Mouse (Mus musculus): Measurements from ENCODE around the gene Sfxn4. TPM values are rescaled to one million over a fixed set of nuclear protein-coding genes. Genes with fewer than 3 reads are reported as not detected.

Sfxn4 gene
- polyA plus RNA-seq (2012; rRNA removed): 0.16 and 0.29 TPM in 2 replicates

DNA sequence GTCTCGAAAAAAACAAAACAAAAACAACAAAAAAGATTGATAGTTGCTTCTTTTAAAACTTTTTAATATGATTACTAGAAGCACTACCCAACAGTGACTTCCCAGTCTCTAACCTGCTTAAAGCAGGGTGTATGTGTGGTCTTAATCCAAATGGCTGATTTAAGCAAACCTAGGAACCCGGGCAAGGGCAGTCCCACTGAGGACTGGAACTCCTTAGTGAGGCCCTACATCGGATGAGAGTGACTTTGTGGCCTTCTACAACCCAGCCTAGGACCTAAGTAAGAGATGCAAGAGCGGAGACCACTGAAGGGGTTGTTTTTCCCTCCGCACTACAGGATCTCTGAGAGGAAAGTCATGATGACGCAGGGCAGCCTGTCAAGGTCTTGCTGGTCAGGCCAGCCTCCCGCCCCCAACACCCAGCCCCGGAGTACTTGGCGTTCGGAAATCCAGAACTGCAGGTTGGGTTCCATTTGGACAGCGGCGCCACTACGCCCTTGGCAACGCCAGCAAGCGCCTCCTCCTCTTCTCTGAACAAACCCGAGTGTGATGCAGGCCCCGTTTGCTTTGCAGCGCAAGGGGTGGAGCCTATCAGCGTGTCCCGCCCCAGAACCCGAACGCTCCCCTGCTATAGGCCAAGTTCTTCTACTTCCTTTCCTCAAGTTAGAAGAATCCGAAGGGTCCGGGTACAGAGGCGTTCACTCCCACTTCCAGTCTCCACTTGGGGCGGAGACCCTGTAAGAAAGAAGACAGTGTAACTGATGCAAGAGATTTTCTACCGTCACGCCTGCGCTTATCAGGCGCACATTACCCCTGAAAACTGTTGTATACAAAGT is at the start of gene Sfxn4:
Gene Sfxn4, minus strand, starts transcription at position 612 of the 833 bp plus-strand sequence.
- 0 out of 2 replicates have a peak within 1 kb of the TSS, but pooled peaks have one; percentile 14 for H3K27ac ChIP-seq (ENCODE audit: insufficient read depth, low read depth, low read length)
- H3K4me1 ChIP-seq (ENCODE audit: control insufficient read depth, insufficient read depth, insufficient read length, low read length): no peaks in the 10 kb centered on the region
- peaks cover 9% of the 10 kb centered on the region for H3K36me3 ChIP-seq (ENCODE audit: control insufficient read depth, insufficient read depth, low read length)
- H3K4me3 ChIP-seq (ENCODE audit: low read depth, low read length): peak within 1 kb of the TSS; percentile 75
- 5% methylated on average over 30 of the region's 30 CpGs for WGBS
- no peaks in the 10 kb centered on the region for H3K27me3 ChIP-seq (ENCODE audit: control insufficient read depth, insufficient read depth, low read length)
- TF ChIP-seq POLR2A (IDR thresholded peaks at IDR 0.05; ENCODE audit: low read depth, low read length): peak; percentile 30; the same call in 1 of the 2 replicates
- no peak for TF ChIP-seq CTCF (IDR thresholded peaks at IDR 0.05; ENCODE audit: extremely low read depth, insufficient read length, insufficient replicate concordance, low read depth, low read length)

DNA sequence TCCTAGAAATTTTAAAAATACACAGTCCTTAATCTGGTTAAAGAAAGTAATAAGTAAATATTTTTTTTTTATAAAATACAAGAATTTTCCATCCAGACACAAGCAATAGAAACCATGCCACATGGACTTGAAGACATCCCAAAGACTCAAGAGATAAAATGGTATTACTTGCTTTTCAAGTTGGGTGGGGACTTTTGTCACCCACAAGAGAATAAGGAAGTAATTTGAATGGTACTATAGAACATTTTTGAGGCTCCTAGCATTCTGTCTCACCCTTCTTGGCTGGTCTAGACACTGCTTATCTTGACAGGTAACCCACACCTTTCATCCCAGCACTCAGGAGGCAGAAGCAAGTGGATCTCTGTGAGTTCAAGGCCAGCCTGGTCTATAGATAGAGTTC is 49.0 kb upstream of the Sfxn4 start:
- H3K27ac ChIP-seq (ENCODE audit: insufficient read depth, low read depth, low read length): no peak overlapping the region
- TF ChIP-seq POLR2A (IDR thresholded peaks at IDR 0.05; ENCODE audit: low read depth, low read length): no peak
- TF ChIP-seq CTCF (IDR thresholded peaks at IDR 0.05; ENCODE audit: extremely low read depth, insufficient read length, insufficient replicate concordance, low read depth, low read length): no peak
- H3K4me3 ChIP-seq (ENCODE audit: low read depth, low read length): no peak overlapping the region
- no peaks in the 10 kb centered on the region for H3K27me3 ChIP-seq (ENCODE audit: control insufficient read depth, insufficient read depth, low read length)
- H3K4me1 ChIP-seq (ENCODE audit: control insufficient read depth, insufficient read depth, insufficient read length, low read length): peaks cover 2% of the 10 kb centered on the region; the same call in 1 of the 2 replicates
- H3K36me3 ChIP-seq (ENCODE audit: control insufficient read depth, insufficient read depth, low read length): no peaks in the 10 kb centered on the region

DNA sequence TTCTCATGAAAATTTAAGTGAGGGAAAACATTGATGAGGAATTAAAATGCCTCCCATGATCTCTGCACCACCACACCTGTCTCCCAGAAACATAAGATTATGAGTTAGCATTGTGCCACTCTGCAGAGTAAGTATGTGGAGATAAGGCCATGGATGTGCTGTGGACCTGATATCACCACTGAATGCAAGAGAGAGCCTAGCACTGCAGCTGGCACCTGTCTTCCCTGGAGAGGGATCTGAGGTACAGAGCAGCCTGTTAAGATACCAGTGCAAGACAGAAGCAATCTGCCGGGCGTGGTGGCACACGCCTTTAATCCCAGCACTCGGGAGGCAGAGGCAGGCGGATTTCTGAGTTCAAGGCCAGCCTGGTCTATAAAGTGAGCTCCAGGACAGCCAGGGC is 44.2 kb upstream of the Sfxn4 start:
- H3K4me3 ChIP-seq (ENCODE audit: low read depth, low read length): no peak overlapping the region
- TF ChIP-seq CTCF (IDR thresholded peaks at IDR 0.05; ENCODE audit: extremely low read depth, insufficient read length, insufficient replicate concordance, low read depth, low read length): no peak
- TF ChIP-seq POLR2A (IDR thresholded peaks at IDR 0.05; ENCODE audit: low read depth, low read length): no peak
- H3K4me1 ChIP-seq (ENCODE audit: control insufficient read depth, insufficient read depth, insufficient read length, low read length): no peaks in the 10 kb centered on the region
- H3K27me3 ChIP-seq (ENCODE audit: control insufficient read depth, insufficient read depth, low read length): no peaks in the 10 kb centered on the region
- H3K36me3 ChIP-seq (ENCODE audit: control insufficient read depth, insufficient read depth, low read length): no peaks in the 10 kb centered on the region
- H3K27ac ChIP-seq (ENCODE audit: insufficient read depth, low read depth, low read length): no peak overlapping the region
- WGBS: 84% methylated on average over 5 of the region's 5 CpGs

DNA sequence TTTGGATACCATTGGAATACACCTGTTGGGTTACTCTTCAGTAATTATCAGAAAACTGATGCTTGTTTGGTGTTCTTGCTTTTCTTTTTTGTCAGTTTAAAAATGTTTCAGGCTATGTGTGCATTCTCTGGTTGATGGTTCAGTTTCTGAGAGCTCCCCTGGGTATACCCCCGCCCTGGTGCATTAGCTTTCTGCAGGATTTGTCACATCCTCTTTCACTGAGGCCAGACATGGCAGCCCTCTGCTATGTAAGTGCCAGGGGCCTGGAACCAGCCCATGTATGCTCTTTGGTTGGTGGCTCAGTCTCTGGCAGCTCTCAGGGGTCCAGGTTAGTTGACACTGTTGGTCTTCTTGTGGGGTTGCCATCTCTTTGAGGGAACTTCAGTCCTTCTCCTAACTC is 42.7 kb upstream of the Sfxn4 start:
- H3K36me3 ChIP-seq (ENCODE audit: control insufficient read depth, insufficient read depth, low read length): no peaks in the 10 kb centered on the region
- H3K4me3 ChIP-seq (ENCODE audit: low read depth, low read length): no peak overlapping the region
- TF ChIP-seq POLR2A (IDR thresholded peaks at IDR 0.05; ENCODE audit: low read depth, low read length): no peak
- H3K27me3 ChIP-seq (ENCODE audit: control insufficient read depth, insufficient read depth, low read length): no peaks in the 10 kb centered on the region
- no peak overlapping the region for H3K27ac ChIP-seq (ENCODE audit: insufficient read depth, low read depth, low read length)
- no peaks in the 10 kb centered on the region for H3K4me1 ChIP-seq (ENCODE audit: control insufficient read depth, insufficient read depth, insufficient read length, low read length)
- WGBS: 86% methylated on average over 1 of the region's 1 CpGs

DNA sequence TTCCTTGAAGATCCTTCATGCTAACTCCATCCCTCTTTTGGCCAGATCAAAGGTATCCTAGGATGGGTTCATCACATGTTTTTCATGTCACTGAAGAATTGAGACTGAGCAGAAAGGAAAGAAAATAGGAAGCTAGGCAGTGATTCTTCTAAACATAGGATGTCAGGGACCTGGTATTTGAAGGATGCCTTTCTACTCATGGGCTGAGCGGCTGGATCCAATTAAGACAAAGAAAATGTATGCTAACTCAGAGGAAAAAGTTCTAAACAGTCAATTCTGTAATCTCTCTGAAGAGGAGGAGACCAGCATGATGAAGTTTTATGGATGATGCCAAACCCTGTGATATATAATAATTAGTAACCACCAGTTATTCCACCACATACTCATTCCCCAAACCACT is 41.9 kb upstream of the Sfxn4 start:
- no peak overlapping the region for H3K27ac ChIP-seq (ENCODE audit: insufficient read depth, low read depth, low read length)
- H3K36me3 ChIP-seq (ENCODE audit: control insufficient read depth, insufficient read depth, low read length): no peaks in the 10 kb centered on the region
- no peak for TF ChIP-seq POLR2A (IDR thresholded peaks at IDR 0.05; ENCODE audit: low read depth, low read length)
- 87% methylated on average over 1 of the region's 1 CpGs for WGBS
- H3K4me3 ChIP-seq (ENCODE audit: low read depth, low read length): no peak overlapping the region
- no peaks in the 10 kb centered on the region for H3K4me1 ChIP-seq (ENCODE audit: control insufficient read depth, insufficient read depth, insufficient read length, low read length)
- no peaks in the 10 kb centered on the region for H3K27me3 ChIP-seq (ENCODE audit: control insufficient read depth, insufficient read depth, low read length)

DNA sequence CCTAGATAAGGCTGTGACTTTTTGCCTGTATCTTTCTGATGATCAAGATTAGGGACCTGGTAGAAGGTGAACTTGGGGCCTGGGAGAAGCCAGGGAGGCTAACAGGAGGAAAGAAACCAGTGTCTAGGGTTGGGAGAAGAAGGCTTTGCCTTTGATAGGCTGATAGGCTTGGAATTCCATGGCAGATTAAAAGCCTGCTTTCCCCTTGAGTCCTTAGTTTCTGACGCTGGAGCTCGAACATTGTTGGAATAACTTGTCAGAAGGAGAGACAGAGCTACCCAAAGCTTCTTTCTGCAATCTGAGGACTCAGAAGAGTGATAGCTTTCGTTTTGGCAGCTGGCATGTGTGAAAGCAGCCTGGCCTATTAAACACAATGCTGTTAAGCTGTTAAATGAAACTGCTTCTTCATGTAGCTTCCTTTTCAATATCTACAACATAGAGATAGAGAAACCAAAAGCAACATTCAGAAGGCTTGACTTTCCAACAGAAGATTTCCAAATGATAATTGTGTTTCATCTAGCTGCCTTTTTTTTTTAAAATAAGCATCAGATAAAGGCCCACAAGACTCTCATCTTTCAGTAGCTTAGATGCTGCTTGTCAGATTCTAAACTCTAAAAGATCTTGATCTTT is 34.1 kb upstream of the Sfxn4 start:
- H3K27ac ChIP-seq (ENCODE audit: insufficient read depth, low read depth, low read length): peak overlapping the region; percentile 60; the same call in 1 of the 2 replicates
- WGBS: 34% methylated on average over 3 of the region's 3 CpGs
- no peak overlapping the region for H3K4me3 ChIP-seq (ENCODE audit: low read depth, low read length)
- H3K4me1 ChIP-seq (ENCODE audit: control insufficient read depth, insufficient read depth, insufficient read length, low read length): peaks cover 4% of the 10 kb centered on the region; the same call in 1 of the 2 replicates
- no peaks in the 10 kb centered on the region for H3K27me3 ChIP-seq (ENCODE audit: control insufficient read depth, insufficient read depth, low read length)
- TF ChIP-seq CTCF (IDR thresholded peaks at IDR 0.05; ENCODE audit: extremely low read depth, insufficient read length, insufficient replicate concordance, low read depth, low read length) (no peak), POLR2A (IDR thresholded peaks at IDR 0.05; ENCODE audit: low read depth, low read length) (no peak)
- H3K36me3 ChIP-seq (ENCODE audit: control insufficient read depth, insufficient read depth, low read length): no peaks in the 10 kb centered on the region

DNA sequence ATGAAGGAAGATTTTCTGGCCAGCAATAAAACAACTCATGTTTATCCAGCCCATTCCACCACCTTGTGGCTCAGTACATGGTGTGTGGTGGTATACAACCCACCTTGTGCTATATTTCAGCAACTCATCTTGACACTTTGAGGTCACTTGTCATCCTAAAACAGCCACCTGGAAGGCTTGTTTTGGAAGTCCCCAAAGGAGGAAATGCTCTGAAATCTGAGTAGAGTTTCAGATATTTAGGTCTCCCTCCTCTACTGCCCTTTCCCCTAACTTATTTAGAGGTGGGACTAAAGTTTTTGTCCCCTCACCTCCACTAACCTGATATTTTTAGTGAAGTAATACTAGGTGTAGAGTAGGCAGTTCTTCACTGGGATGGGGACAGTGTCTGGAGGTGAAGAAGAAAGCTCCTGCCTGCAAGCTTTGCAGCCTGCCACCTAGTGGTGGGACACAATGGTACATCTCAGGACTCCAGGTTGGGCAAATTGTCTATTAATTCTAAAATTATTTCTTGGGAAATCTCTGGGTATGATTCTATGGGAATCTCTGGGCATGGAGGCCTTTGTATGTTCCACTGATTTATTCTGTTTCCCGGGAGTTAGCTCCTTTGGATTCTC is 30.8 kb upstream of the Sfxn4 start:
- no peak overlapping the region for H3K27ac ChIP-seq (ENCODE audit: insufficient read depth, low read depth, low read length)
- TF ChIP-seq CTCF (IDR thresholded peaks at IDR 0.05; ENCODE audit: extremely low read depth, insufficient read length, insufficient replicate concordance, low read depth, low read length): peak; percentile 93; the same call in 1 of the 2 replicates
- no peak for TF ChIP-seq POLR2A (IDR thresholded peaks at IDR 0.05; ENCODE audit: low read depth, low read length)
- H3K4me3 ChIP-seq (ENCODE audit: low read depth, low read length): no peak overlapping the region
- H3K27me3 ChIP-seq (ENCODE audit: control insufficient read depth, insufficient read depth, low read length): no peaks in the 10 kb centered on the region
- peaks cover 9% of the 10 kb centered on the region; the same call in 1 of the 2 replicates for H3K4me1 ChIP-seq (ENCODE audit: control insufficient read depth, insufficient read depth, insufficient read length, low read length)
- no peaks in the 10 kb centered on the region for H3K36me3 ChIP-seq (ENCODE audit: control insufficient read depth, insufficient read depth, low read length)
- 38% methylated on average over 1 of the region's 1 CpGs for WGBS

Data from small intestine, adult 2 months (tissue).